Mouse (Mus musculus) kidney, postnatal 10 days (tissue): ENCODE results near the gene Inpp5k.

ENCODE experiments used
- DNase-seq: peaks from one replicate; pipeline ENCODE4 v3.0.0; 2021; ENCODE audit warnings: mixed read lengths

Gene Inpp5k

DNA sequence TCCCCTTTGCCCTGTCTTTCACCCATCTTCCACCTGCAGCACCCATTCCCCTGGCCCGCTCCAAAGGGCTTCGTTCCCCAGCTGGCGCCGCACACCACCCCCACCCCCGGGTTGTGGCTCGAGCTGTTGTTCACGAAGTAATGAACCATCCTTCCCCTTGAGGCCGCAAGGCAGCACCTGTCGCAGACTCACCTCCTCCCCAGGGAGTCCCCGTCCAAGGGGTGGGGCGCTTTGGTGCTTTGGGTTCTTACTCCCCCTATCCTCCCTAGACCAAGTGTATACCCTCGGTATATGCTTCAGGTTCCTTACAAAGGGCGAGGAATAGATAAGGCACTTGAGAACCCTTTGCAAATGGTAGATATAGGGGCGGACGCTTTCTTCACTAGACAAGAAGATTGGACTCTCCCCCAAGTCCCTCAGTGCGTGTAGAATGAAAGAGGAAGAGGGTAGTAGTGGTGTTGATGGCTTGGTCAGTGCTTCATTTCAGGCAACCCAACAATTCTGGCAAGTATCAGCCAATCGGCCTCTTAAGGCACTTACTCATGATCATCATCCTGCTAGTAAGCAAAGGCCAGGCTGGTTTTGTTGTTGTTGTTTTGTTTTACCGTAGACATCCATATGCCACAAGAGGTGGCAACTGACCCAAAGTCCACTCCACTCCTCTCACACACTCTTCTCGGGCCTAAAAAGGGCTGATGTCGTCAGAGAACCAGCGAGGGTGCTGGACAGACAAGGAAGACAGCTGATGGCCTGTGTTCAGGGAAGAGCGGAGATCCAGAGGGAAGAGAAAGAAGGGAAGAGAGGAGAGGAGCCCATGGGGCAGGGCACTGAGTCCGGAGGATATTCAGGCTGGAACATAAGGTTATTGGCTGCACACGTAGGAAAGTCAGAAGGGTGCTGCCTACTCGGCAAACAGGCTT lies 23.9 kb downstream of the Inpp5k start:
- DNase-seq, result no peak

- DNase-seq, result peak; percentile 88
Observed at GRCm38 (mm10) chr11:75655621-75656545, 25.1 kb downstream of the Inpp5k start.

DNA sequence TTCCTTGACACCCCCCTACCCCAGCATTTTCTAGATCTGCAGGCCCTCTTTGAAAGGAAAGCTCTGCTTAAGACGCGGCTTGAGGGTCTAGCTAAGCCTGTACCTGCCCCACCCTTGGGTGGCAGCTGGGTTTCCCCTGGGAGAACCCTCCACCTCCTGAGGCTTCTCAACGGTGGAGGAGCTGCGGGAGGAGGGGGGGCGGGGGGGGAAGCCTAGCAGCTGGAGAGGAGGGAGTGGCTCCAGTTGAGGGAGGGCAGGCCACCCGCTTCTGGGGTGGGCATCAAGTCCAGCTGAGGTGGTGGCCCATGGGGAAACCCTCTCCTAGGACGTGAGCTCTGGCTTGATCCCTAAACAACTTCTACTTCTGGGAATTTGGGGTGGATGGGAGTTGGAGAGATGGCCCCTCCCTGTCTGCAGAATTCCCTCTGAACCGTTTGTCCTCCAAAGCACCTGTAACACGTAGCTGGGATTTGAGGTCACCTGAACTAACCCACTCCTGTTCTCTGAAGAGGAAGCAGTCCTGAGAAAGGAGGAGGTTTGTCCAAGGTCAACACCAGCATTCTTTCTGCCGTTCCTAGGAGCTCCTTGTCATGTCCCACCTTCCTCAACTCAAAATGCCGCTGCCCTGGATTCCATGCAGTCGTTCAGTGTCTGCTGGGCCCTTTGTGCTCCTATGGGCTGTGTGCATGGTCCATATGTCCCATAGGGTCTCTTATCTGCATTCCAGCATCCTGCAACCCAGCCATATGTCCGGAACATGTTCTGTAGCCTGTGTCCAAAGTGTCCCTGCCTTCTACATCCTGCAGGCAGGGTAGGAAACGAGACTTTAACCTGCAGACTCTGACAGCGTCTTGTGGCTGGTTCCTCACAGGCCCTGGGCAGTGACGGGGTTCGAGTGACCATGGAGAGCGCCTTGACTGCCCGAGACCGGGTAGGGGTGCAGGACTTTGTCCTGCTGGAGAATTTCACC lies 26.1 kb downstream of the Inpp5k start:
- no peak for DNase-seq

DNA sequence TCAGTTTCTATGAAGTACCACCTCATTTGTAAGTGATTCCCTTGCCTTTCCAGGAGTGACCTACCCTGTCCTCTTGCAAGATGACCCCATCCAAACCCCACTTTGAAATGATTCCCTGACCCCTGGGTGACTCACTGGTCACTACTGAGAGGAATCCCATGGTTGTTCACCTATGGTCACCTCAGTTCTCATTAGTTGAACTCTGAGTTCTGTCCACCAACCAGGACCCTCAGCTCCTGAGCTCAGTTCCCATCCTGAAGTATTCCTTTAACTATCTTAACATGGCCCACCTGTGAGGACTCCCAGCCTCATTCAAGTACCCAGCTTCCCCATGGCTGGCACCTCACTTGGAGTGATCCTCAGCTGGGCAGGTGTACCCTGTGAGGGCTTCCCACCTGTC lies 27.1 kb downstream of the Inpp5k start:
- DNase-seq, result no peak

DNA sequence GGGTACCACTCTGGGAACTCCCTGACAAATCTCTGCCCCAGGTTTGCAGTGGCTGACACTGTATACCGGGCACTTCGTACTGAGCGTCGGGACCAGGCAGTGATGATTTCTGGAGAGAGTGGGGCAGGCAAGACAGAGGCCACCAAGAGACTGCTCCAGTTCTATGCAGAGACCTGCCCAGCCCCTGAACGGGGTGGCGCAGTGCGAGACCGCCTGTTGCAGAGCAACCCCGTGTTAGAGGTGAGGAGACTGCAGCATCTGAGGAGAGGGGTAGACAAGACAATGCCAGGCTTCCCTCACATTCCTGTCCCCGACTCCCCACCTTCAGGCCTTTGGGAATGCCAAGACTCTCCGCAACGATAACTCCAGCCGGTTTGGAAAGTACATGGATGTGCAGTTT lies 27.5 kb downstream of the Inpp5k start:
- DNase-seq, result no peak

DNA sequence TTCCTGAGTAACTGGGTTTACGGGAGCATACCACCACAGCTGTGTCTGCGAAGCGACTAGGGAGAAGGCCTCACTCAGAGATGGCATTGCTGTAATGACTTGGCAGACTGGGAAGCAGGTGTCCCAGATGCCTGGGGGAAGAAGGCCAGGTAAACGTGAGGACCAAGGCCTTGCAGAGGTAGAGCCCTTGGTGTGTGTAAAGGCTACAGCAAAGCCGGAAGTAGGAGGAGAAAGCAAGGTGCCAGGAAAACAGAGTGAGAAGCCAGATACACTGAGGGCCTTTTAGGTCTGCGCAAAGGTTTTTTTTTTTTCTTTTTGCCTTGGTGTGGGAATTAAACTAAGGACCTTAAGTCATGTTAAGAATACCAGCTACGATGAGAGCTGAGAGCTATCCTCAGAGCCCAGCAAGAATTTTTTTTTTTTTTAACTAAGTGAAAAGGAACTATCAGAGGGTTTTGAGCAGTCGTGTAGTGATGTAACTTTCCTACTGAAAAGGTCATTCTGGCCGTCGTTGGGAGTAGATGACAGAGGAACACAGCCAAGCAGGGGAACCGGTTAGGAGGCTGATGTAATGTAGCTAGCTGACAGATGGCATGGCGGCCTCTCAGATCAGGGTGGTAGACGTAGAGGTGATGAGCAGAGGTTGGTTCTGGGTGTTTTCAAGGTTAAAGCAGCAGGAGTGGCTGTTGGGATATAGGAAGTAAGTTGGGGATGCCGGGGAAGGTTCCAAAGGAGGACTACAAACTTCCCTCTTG lies 28.4 kb downstream of the Inpp5k start:
- DNase-seq, result no peak

DNA sequence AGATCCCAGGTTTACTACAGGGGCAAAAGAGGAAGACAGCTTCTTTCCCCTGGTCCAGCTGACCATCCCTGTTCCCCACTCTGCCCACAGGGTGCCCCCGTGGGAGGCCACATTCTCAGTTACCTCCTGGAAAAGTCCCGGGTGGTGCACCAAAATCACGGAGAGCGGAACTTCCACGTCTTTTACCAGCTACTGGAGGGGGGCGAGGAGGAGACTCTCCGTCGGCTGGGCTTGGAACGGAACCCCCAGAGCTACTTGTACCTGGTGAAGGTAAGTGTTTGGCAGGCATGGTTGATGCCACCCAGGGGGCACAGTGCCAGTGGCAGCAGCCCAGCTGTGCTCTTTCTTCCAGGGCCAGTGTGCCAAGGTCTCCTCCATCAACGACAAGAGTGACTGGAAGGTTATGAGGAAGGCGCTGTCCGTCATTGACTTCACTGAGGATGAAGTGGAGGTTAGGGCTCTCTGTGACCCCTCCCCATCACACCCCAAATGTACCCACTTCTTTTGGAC lies 29.3 kb downstream of the Inpp5k start:
- DNase-seq, result no peak

GRCm38 (mm10) chr11:75660941-75661800 lies 30.4 kb downstream of the Inpp5k start:
- DNase-seq, result no peak

GRCm38 (mm10) chr11:75662131-75662530 lies 31.3 kb downstream of the Inpp5k start:
- no peak for DNase-seq

DNA sequence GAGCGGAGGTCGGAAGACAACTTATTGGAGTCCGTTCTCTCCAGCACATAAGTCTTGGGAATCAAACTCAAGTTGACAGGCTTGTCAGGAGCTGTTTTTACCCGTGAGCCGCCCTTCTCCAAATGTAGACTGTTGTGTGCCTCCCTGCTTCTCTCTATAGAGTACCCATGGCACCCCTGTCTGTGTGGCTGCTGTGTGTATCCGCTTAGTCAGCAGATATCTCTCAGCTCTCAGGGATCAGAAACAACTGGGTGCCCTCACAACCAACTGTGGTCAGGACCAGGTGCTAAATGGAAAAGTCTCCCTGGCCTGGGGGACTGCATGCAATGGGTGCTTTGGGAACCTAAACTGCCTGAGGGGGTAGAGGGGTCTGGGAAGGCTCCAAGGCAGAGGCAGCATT lies 35.5 kb downstream of the Inpp5k start:
- no peak for DNase-seq

GRCm38 (mm10) chr11:75668621-75669020 lies 37.8 kb downstream of the Inpp5k start:
- no peak for DNase-seq

GRCm38 (mm10) chr11:75669176-75669852 lies 38.5 kb downstream of the Inpp5k start:
- DNase-seq, result no peak

- no peak for DNase-seq
Observed at GRCm38 (mm10) chr11:75669853-75670200, 39.0 kb downstream of the Inpp5k start.

DNA sequence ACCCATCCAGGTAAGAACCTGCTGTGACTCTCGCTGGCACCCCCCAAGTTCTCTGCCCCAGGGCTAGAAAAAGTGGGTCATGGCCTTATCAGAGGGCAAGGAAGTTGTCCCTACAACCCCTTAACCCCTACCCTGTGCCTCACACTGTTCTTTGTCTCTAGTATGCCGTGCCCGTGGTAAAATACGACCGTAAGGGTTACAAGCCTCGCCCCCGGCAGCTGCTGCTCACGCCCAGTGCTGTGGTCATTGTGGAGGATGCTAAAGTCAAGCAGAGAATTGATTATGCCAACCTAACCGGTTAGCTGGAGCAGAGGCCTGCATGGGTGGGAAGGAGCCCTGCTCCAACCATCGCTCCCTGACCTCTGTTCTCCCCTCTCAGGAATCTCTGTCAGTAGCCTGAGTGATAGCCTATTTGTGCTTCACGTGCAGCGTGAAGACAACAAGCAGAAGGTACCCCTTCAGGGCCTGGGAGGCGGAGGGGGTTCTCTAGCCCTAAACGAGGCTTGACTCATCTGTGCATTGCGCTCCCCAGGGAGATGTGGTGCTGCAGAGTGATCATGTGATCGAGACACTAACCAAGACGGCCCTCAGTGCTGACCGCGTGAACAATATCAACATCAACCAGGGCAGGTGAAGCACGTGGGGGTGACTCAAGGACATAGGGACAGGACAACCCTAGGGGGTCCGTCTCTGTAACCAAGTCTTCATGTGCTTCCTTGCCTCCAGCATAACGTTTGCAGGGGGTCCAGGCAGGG lies 40.8 kb downstream of the Inpp5k start:
- no peak for DNase-seq

DNA sequence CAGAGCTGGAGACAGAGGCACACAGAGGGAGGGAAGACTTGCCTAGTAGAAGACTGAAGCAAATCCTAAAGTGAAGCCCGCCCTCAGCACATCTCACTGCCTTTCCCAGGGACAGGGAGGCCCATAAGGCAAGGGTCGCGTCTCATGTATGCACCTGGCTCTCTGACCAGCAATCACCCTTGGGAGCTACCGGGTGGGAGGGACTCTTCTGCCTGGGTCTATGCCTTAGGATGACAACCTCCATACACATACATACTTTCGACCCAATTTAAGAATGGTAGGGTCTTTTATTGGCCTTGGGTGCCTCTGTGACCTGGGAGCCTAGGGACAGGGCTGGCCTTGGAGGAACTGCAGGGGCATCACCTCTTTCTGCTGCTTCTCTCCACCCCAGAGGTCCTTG lies 42.6 kb downstream of the Inpp5k start:
- no peak for DNase-seq

DNA sequence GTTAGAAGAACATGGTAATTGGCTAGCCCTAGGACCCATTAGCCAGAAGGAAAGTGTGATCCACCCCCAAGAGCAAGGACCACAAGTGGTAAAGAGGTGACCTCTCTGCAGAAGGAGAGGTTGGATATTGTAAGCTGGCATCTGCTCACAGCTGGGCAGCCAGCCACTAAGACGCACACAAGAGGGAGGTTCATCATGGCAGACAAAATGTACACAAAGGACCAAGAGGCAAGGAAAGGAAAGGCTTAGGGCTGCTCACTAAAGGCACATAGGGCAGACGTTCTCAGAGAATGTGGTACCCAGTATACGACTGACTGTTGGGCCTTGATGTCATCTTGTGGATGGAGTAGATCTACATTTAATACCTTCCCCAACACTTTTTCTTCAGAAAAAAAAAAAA lies 44.1 kb downstream of the Inpp5k start:
- no peak for DNase-seq

GRCm38 (mm10) chr11:75677881-75678746 lies 47.3 kb downstream of the Inpp5k start:
- DNase-seq, result no peak
